Mouse (Mus musculus) WW6 (cell line): ENCODE measurements at regions not wholly inside any gene's neighbourhood (a gene's known extent, or its start where the extent isn't known, plus 50 kb on each side); places are given as distances from the start of the nearest gene placed in this dataset.
A peak's percentile ranks its signal among the peaks of the same experiment; 100 is the strongest.

Experiments
- DNase-seq: peaks from one replicate; pipeline ENCODE4 v3.0.0-alpha.2; 2013; ENCODE audit warnings: low read depth, low spot score

- DNase-seq: peak; percentile 29
Measured at GRCm38 (mm10) chr2:173416921-173417320, 105.5 kb upstream of the 1700021F07Rik start.

GRCm38 (mm10) chr2:173418951-173419350 is 103.4 kb upstream of the 1700021F07Rik start:
- no peak for DNase-seq

- no peak for DNase-seq
Measured at GRCm38 (mm10) chr2:173419972-173420391, 102.4 kb upstream of the 1700021F07Rik start.

- DNase-seq: no peak
Measured at GRCm38 (mm10) chr2:173420481-173420880, 101.9 kb upstream of the 1700021F07Rik start.

- no peak for DNase-seq
Measured at GRCm38 (mm10) chr2:173424875-173425274, 97.5 kb upstream of the 1700021F07Rik start.

- no peak for DNase-seq
Measured at GRCm38 (mm10) chr2:173425754-173426153, 96.6 kb upstream of the 1700021F07Rik start.

- DNase-seq: no peak
Measured at GRCm38 (mm10) chr2:173426191-173427065, 96.0 kb upstream of the 1700021F07Rik start.

- DNase-seq: no peak
Measured at GRCm38 (mm10) chr2:173427888-173428450, 94.4 kb upstream of the 1700021F07Rik start.

- no peak for DNase-seq
Measured at GRCm38 (mm10) chr2:173431841-173432240, 90.5 kb upstream of the 1700021F07Rik start.

- no peak for DNase-seq
Measured at GRCm38 (mm10) chr2:173432258-173432657, 90.1 kb upstream of the 1700021F07Rik start.

GRCm38 (mm10) chr2:173432886-173433624 is 89.3 kb upstream of the 1700021F07Rik start:
- DNase-seq: no peak

GRCm38 (mm10) chr2:173436580-173436979 is 85.8 kb upstream of the 1700021F07Rik start:
- no peak for DNase-seq

GRCm38 (mm10) chr2:173439031-173439430 is 83.4 kb upstream of the 1700021F07Rik start:
- no peak for DNase-seq

GRCm38 (mm10) chr2:173442056-173442455 is 80.3 kb upstream of the 1700021F07Rik start:
- no peak for DNase-seq

- DNase-seq: no peak
Measured at GRCm38 (mm10) chr2:173443262-173443661, 79.1 kb upstream of the 1700021F07Rik start.

- DNase-seq: no peak
Measured at GRCm38 (mm10) chr2:173444386-173444785, 78.0 kb upstream of the 1700021F07Rik start.

GRCm38 (mm10) chr2:173445039-173445438 is 77.3 kb upstream of the 1700021F07Rik start:
- no peak for DNase-seq

- no peak for DNase-seq
Measured at GRCm38 (mm10) chr2:173448546-173449187, 73.7 kb upstream of the 1700021F07Rik start.

GRCm38 (mm10) chr2:173449198-173449597 is 73.2 kb upstream of the 1700021F07Rik start:
- DNase-seq: no peak

- DNase-seq: no peak
Measured at GRCm38 (mm10) chr2:173451993-173452481, 70.3 kb upstream of the 1700021F07Rik start.

- DNase-seq: no peak
Measured at GRCm38 (mm10) chr2:173452800-173453199, 69.6 kb upstream of the 1700021F07Rik start.
